Mouse (Mus musculus) G1E (cell line): Measurements from ENCODE around the gene Tmprss3. TPM values are rescaled to one million over a fixed set of nuclear protein-coding genes. Genes with fewer than 3 reads are reported as not detected.

Experiments used
- ATAC-seq: 2 replicates; pipeline ENCODE4 v1.8.0; 2016; ENCODE audit warnings: mild to moderate bottlenecking; ENCODE audit not compliant: insufficient number of reproducible peaks, poor library complexity, low FRiP score, severe bottlenecking; ENCODE audit errors: extremely low read depth
- DNase-seq: peaks from one replicate; pipeline ENCODE4 v3.0.0; 2012; ENCODE audit warnings: low spot score
- H3K27me3 ChIP-seq: 2 replicates; pipeline ENCODE4 v1.6.1; 2012; ENCODE audit warnings: mild to moderate bottlenecking, low read length, inconsistent platforms; ENCODE audit not compliant: insufficient read depth
- H3K36me3 ChIP-seq: replicated peaks from 2 replicates; pipeline ENCODE3; 2012; ENCODE audit warnings: mild to moderate bottlenecking, inconsistent platforms
- H3K4me1 ChIP-seq: 2 replicates; pipeline ENCODE4 v1.6.1; 2012; ENCODE audit warnings: low read depth, low read length, inconsistent platforms, mixed read lengths; ENCODE audit not compliant: insufficient read depth
- H3K4me3 ChIP-seq: 2 replicates; pipeline ENCODE4 v1.5.1; 2012; ENCODE audit warnings: low read depth, mild to moderate bottlenecking, inconsistent platforms, low read length, moderate library complexity, mixed read lengths
- H3K9me3 ChIP-seq: replicated peaks from 2 replicates; pipeline ENCODE4 v1.6.1; 2012; ENCODE audit warnings: inconsistent platforms
- CTCF ChIP-seq: IDR thresholded peaks from 2 replicates; pipeline ENCODE4 v1.5.1; 2012; ENCODE audit warnings: low read depth, low read length, inconsistent platforms, mixed read lengths
- GATA1 ChIP-seq: IDR thresholded peaks from 2 replicates; pipeline ENCODE4 v1.6.1; 2012; ENCODE audit warnings: borderline replicate concordance, low read length, inconsistent platforms, mixed read lengths
- GATA2 ChIP-seq: IDR thresholded peaks from 2 replicates; pipeline ENCODE4 v1.6.1; 2012; ENCODE audit warnings: low read depth, low read length, inconsistent platforms, borderline replicate concordance
- POLR2AphosphoS5 ChIP-seq: IDR thresholded peaks from 2 replicates; pipeline ENCODE4 v1.6.1; 2012; ENCODE audit warnings: low read depth, low read length, inconsistent platforms; ENCODE audit not compliant: insufficient replicate concordance
- TAL1 ChIP-seq: conservative IDR thresholded peaks from 2 replicates; pipeline ENCODE4 v1.6.1; 2012; ENCODE audit warnings: low read depth, low read length, inconsistent platforms, mixed read lengths
- polyA plus RNA-seq: library from polyadenylated mRNA; stranded (reverse); fragments of >175 nt; gene quantifications from 2 replicates; pipeline ENCODE4 v1.2.3, GENCODE M21; 2012
- total RNA-seq, 2 experiments: library from RNA; stranded (forward) in 1 of 2; stranded (reverse) in 1 of 2; fragments of 200-1000 nt in 1 of 2; fragments of >200 nt in 1 of 2; fragmentation: Nextera tagmentation in 1 of 2; gene quantifications; 2 replicates each; pipeline ENCODE4 v1.2.3; 2014 to 2017

Tmprss3 gene
- total and polyA plus RNA-seq, 3 experiments = not detected

GRCm38 (mm10) chr17:31235915-31236314, 37.1 kb upstream of the Tmprss3 start:
- ATAC-seq (no peak), DNase-seq (no peak)
- H3K4me1 ChIP-seq = no peaks in the 10 kb centered on the region
- no peaks in the 10 kb centered on the region for H3K36me3 ChIP-seq
- no peaks in the 10 kb centered on the region for H3K27me3 ChIP-seq
- H3K4me3 ChIP-seq = no peak overlapping the region
- peaks cover 81% of the 10 kb centered on the region for H3K9me3 ChIP-seq
- TF ChIP-seq CTCF (no peak), TAL1 (no peak), GATA2 (no peak), POLR2AphosphoS5 (no peak)

- Histone ChIP-seq H3K4me1 (no peaks in the 10 kb centered on the region), H3K4me3 (no peak overlapping the region), H3K9me3 (peaks cover 71% of the 10 kb centered on the region), H3K27me3 (no peaks in the 10 kb centered on the region), H3K36me3 (no peaks in the 10 kb centered on the region)
- TF ChIP-seq CTCF = no peak
- no peak for TF ChIP-seq POLR2AphosphoS5
- TF ChIP-seq TAL1 = no peak
- TF ChIP-seq GATA2 = no peak
- DNase-seq (no peak), ATAC-seq (no peak)
These were observed 33.7 kb upstream of the Tmprss3 start for GRCm38 (mm10) chr17:31232251-31233010.

- TF ChIP-seq POLR2AphosphoS5 = no peak
- no peak for TF ChIP-seq TAL1
- no peak for TF ChIP-seq GATA1
- TF ChIP-seq CTCF = no peak
- no peak for TF ChIP-seq GATA2
- H3K9me3 ChIP-seq = peaks cover 70% of the 10 kb centered on the region
- ATAC-seq = no peak
- no peaks in the 10 kb centered on the region for H3K4me1 ChIP-seq
- H3K27me3 ChIP-seq = no peaks in the 10 kb centered on the region
- no peaks in the 10 kb centered on the region for H3K36me3 ChIP-seq
- no peak overlapping the region for H3K4me3 ChIP-seq
- no peak for DNase-seq
These were observed 33.0 kb upstream of the Tmprss3 start for GRCm38 (mm10) chr17:31231780-31232179.

GRCm38 (mm10) chr17:31226931-31227330, 28.2 kb upstream of the Tmprss3 start:
- H3K4me1 ChIP-seq = no peaks in the 10 kb centered on the region
- no peak overlapping the region for H3K4me3 ChIP-seq
- DNase-seq (no peak), ATAC-seq (no peak)
- no peaks in the 10 kb centered on the region for H3K27me3 ChIP-seq
- TF ChIP-seq CTCF = no peak
- TF ChIP-seq POLR2AphosphoS5 = no peak
- TF ChIP-seq GATA1 = no peak
- no peak for TF ChIP-seq GATA2
- no peak for TF ChIP-seq TAL1
- peaks cover 66% of the 10 kb centered on the region for H3K9me3 ChIP-seq
- H3K36me3 ChIP-seq = no peaks in the 10 kb centered on the region

GRCm38 (mm10) chr17:31226368-31226767, 27.6 kb upstream of the Tmprss3 start:
- no peaks in the 10 kb centered on the region for H3K27me3 ChIP-seq
- TF ChIP-seq CTCF (no peak), TAL1 (no peak)
- DNase-seq (no peak), ATAC-seq (no peak)
- no peaks in the 10 kb centered on the region for H3K36me3 ChIP-seq
- H3K9me3 ChIP-seq = peaks cover 64% of the 10 kb centered on the region
- H3K4me3 ChIP-seq = no peak overlapping the region
- H3K4me1 ChIP-seq = no peaks in the 10 kb centered on the region

GRCm38 (mm10) chr17:31224591-31224990, 25.8 kb upstream of the Tmprss3 start:
- Histone ChIP-seq H3K36me3 (no peaks in the 10 kb centered on the region), H3K4me1 (no peaks in the 10 kb centered on the region), H3K4me3 (no peak overlapping the region), H3K27me3 (no peaks in the 10 kb centered on the region), H3K9me3 (peaks cover 67% of the 10 kb centered on the region)
- no peak for DNase-seq
- ATAC-seq = no peak
- TF ChIP-seq GATA2 = no peak
- TF ChIP-seq CTCF = no peak
- TF ChIP-seq GATA1 = no peak
- TF ChIP-seq POLR2AphosphoS5 = no peak

GRCm38 (mm10) chr17:31223835-31224234, 25.1 kb upstream of the Tmprss3 start:
- peaks cover 69% of the 10 kb centered on the region for H3K9me3 ChIP-seq
- DNase-seq (no peak), ATAC-seq (peak; percentile 15; the same call in 1 of the 2 replicates)
- no peaks in the 10 kb centered on the region for H3K36me3 ChIP-seq
- H3K27me3 ChIP-seq = no peaks in the 10 kb centered on the region
- H3K4me1 ChIP-seq = no peaks in the 10 kb centered on the region
- TF ChIP-seq POLR2AphosphoS5 (no peak), TAL1 (no peak), CTCF (no peak), GATA2 (no peak), GATA1 (no peak)
- H3K4me3 ChIP-seq = no peak overlapping the region
